Mouse (Mus musculus) stomach, embryonic 14.5 days (tissue): ENCODE data around the gene Slc28a1. TPM values are rescaled to one million over a fixed set of nuclear protein-coding genes. Genes with fewer than 3 reads are reported as not detected.

Experiments
- ATAC-seq: fragments of 200-750 bp; cut with Nextera tagmentation; 2 replicates; pipeline ENCODE4 v1.8.0; 2017; ENCODE audit warnings: low read depth, moderate TSS enrichment; ENCODE audit not compliant: insufficient number of reproducible peaks, insufficient read depth, low FRiP score
- H3K27ac ChIP-seq: fragments of 300-500 bp; sonication (generic); 2 replicates; pipeline ENCODE4 v1.5.1; 2014; ENCODE audit warnings: mild to moderate bottlenecking, low read length, moderate library complexity, mixed read lengths
- H3K27me3 ChIP-seq: fragments of 300-500 bp; sonication (generic); 2 replicates; pipeline ENCODE4 v1.6.1; 2014; ENCODE audit warnings: low read length, control low read depth, mixed read lengths; ENCODE audit not compliant: control insufficient read depth, insufficient read depth
- H3K36me3 ChIP-seq: fragments of 300-500 bp; sonication (generic); 2 replicates; pipeline ENCODE4 v1.6.1; 2014; ENCODE audit warnings: mild to moderate bottlenecking, control low read depth, low read length, moderate library complexity, mixed read lengths; ENCODE audit not compliant: control insufficient read depth, insufficient read depth
- H3K4me1 ChIP-seq: fragments of 300-500 bp; sonication (generic); 2 replicates; pipeline ENCODE4 v1.6.1; 2014; ENCODE audit warnings: low read length, control low read depth, mixed read lengths; ENCODE audit not compliant: control insufficient read depth, insufficient read depth
- H3K4me2 ChIP-seq: fragments of 300-500 bp; sonication (generic); replicated peaks from 2 replicates; pipeline ENCODE4 v1.6.1; 2014; ENCODE audit warnings: low read depth, low read length, control low read depth
- H3K4me3 ChIP-seq: fragments of 300-500 bp; sonication (generic); 2 replicates; pipeline ENCODE4 v1.5.1; 2014; ENCODE audit warnings: low read depth, low read length, control low read depth
- H3K9ac ChIP-seq: fragments of 300-500 bp; sonication (generic); replicated peaks from 2 replicates; pipeline ENCODE4 v1.6.1; 2014; ENCODE audit warnings: low read depth, mild to moderate bottlenecking, control low read depth, low read length, moderate library complexity, mixed read lengths
- H3K9me3 ChIP-seq: fragments of 300-500 bp; sonication (generic); 2 replicates; pipeline ENCODE4 v1.6.1; 2016; ENCODE audit warnings: low read depth, low read length, control low read depth; ENCODE audit not compliant: control insufficient read depth
- WGBS: fragments of 180-500 bp; shearing (Covaris S2); extraction: QIAGEN DNeasy Blood & Tissue Kit; methylation state at CpG from one replicate; pipeline ENCODE4 v1.1.7; 2014; 5-methylcytosine and 5-hydroxymethylcytosine counted together
- polyA plus RNA-seq: library from polyadenylated mRNA; unstranded; fragments of >200 nt; fragmentation: Nextera tagmentation; extraction: Ambion mirVana; gene quantifications from 2 replicates; pipeline ENCODE4 v1.2.1, GENCODE M21; 2014

Gene Slc28a1
- polyA plus RNA-seq, 1 experiment from 2014 or later: not detected

GRCm38 (mm10) chr7:81162345-81162744, 47.7 kb downstream of the Slc28a1 start:
- Histone ChIP-seq H3K4me3 (no peak overlapping the region), H3K9me3 (no peaks in the 10 kb centered on the region), H3K4me2 (no peak overlapping the region), H3K27me3 (no peaks in the 10 kb centered on the region), H3K27ac (no peak overlapping the region), H3K36me3 (no peaks in the 10 kb centered on the region), H3K4me1 (no peaks in the 10 kb centered on the region), H3K9ac (no peak overlapping the region)
- 31% methylated on average over 4 of the region's 4 CpGs for WGBS
- ATAC-seq: no peak

DNA sequence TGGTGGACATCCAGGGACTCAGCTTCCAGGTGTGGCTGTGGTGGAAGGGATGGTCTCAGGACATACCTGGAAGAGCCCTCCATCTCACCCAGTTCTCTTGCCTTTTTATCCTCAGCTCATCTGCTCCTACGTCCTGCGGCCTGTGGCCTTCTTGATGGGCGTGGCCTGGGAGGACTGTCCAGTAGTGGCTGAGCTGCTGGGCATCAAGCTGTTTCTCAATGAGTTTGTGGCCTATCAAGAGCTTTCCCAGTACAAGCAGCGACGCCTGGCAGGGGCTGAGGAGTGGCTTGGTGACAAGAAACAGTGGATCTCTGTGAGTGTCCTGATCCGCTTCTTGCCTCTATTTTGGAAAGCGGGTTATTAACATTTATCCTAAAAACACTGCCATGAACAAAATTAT, 49.8 kb downstream of the Slc28a1 start:
- 65% methylated on average over 7 of the region's 7 CpGs for WGBS
- H3K4me1 ChIP-seq: no peaks in the 10 kb centered on the region
- H3K9ac ChIP-seq: no peak overlapping the region
- no peak overlapping the region for H3K4me2 ChIP-seq
- no peaks in the 10 kb centered on the region for H3K36me3 ChIP-seq
- H3K27ac ChIP-seq: no peak overlapping the region
- H3K27me3 ChIP-seq: no peaks in the 10 kb centered on the region
- no peaks in the 10 kb centered on the region for H3K9me3 ChIP-seq
- no peak overlapping the region for H3K4me3 ChIP-seq
- ATAC-seq: no peak

- no peak overlapping the region for H3K9ac ChIP-seq
- no peaks in the 10 kb centered on the region for H3K36me3 ChIP-seq
- no peaks in the 10 kb centered on the region for H3K9me3 ChIP-seq
- no peak overlapping the region for H3K4me3 ChIP-seq
- no peaks in the 10 kb centered on the region for H3K4me1 ChIP-seq
- no peak for ATAC-seq
- H3K27me3 ChIP-seq: no peaks in the 10 kb centered on the region
- 40% methylated on average over 3 of the region's 3 CpGs for WGBS
- no peak overlapping the region for H3K27ac ChIP-seq
- H3K4me2 ChIP-seq: no peak overlapping the region
These were observed 52.5 kb downstream of the Slc28a1 start for GRCm38 (mm10) chr7:81167124-81167523.

GRCm38 (mm10) chr7:81169351-81169750, 54.8 kb downstream of the Slc28a1 start:
- WGBS: 69% methylated on average over 7 of the region's 7 CpGs
- H3K36me3 ChIP-seq: no peaks in the 10 kb centered on the region
- H3K9ac ChIP-seq: no peak overlapping the region
- no peaks in the 10 kb centered on the region for H3K27me3 ChIP-seq
- H3K27ac ChIP-seq: no peak overlapping the region
- no peak for ATAC-seq
- no peak overlapping the region for H3K4me3 ChIP-seq
- H3K9me3 ChIP-seq: peaks cover 6% of the 10 kb centered on the region; the same call in 1 of the 2 replicates
- H3K4me1 ChIP-seq: no peaks in the 10 kb centered on the region
- no peak overlapping the region for H3K4me2 ChIP-seq

DNA sequence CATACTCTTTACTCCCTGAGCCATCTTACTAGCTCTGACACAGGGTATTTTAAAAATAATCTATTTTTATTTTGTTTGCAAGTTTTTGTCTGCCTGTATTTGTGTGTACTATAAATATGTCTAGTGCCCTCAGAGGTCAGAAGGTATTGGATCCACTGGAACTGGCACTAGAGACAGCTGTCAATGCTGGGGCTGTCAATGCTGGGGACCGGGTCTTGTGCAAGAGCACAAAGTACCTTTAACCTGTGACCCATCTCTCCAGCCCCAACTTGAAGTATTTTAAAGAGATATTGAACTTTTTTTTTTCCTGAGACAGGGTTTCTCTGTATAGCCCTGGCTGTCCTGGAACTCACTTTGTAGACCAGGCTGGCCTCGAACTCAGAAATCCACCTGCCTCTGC, 59.3 kb downstream of the Slc28a1 start:
- Histone ChIP-seq H3K4me2 (no peak overlapping the region), H3K4me1 (no peaks in the 10 kb centered on the region), H3K9ac (no peak overlapping the region), H3K36me3 (no peaks in the 10 kb centered on the region), H3K4me3 (no peak overlapping the region), H3K27me3 (no peaks in the 10 kb centered on the region), H3K9me3 (peaks cover 6% of the 10 kb centered on the region; the same call in 1 of the 2 replicates), H3K27ac (no peak overlapping the region)
- 94% methylated on average over 2 of the region's 2 CpGs for WGBS
- ATAC-seq: no peak

- ATAC-seq: no peak
- no peak overlapping the region for H3K4me2 ChIP-seq
- 58% methylated on average over 5 of the region's 5 CpGs for WGBS
These were observed 60.1 kb downstream of the Slc28a1 start for GRCm38 (mm10) chr7:81174654-81175053.

GRCm38 (mm10) chr7:81176187-81176769, 61.7 kb downstream of the Slc28a1 start:
- no peaks in the 10 kb centered on the region for H3K27me3 ChIP-seq
- peaks cover 6% of the 10 kb centered on the region; the same call in 1 of the 2 replicates for H3K9me3 ChIP-seq
- H3K4me1 ChIP-seq: no peaks in the 10 kb centered on the region
- H3K4me3 ChIP-seq: no peak overlapping the region
- no peak for ATAC-seq
- H3K27ac ChIP-seq: no peak overlapping the region
- no peak overlapping the region for H3K4me2 ChIP-seq
- no peak overlapping the region for H3K9ac ChIP-seq
- WGBS: 51% methylated on average over 5 of the region's 5 CpGs
- no peaks in the 10 kb centered on the region for H3K36me3 ChIP-seq

More at GRCm38 (mm10) chr7:81174654-81175053, 60.1 kb downstream of the Slc28a1 start:
- Histone ChIP-seq H3K27ac (no peak overlapping the region), H3K9ac (no peak overlapping the region), H3K9me3 (peaks cover 6% of the 10 kb centered on the region; the same call in 1 of the 2 replicates), H3K27me3 (no peaks in the 10 kb centered on the region), H3K36me3 (no peaks in the 10 kb centered on the region), H3K4me1 (no peaks in the 10 kb centered on the region), H3K4me3 (no peak overlapping the region)

- H3K9me3 ChIP-seq: no peaks in the 10 kb centered on the region
- no peaks in the 10 kb centered on the region for H3K4me1 ChIP-seq
- H3K4me3 ChIP-seq: no peak overlapping the region
- H3K36me3 ChIP-seq: no peaks in the 10 kb centered on the region
- WGBS: 61% methylated on average over 5 of the region's 5 CpGs
- H3K9ac ChIP-seq: no peak overlapping the region
- no peak overlapping the region for H3K4me2 ChIP-seq
- ATAC-seq: no peak
- no peaks in the 10 kb centered on the region for H3K27me3 ChIP-seq
- H3K27ac ChIP-seq: no peak overlapping the region
These were observed 64.9 kb downstream of the Slc28a1 start for GRCm38 (mm10) chr7:81179494-81179893.
